Mouse (Mus musculus): ENCODE data around the gene Tmem273.

Tmem273 gene

GRCm38 (mm10) chr14:32814961-32815360, 29.2 kb downstream of the Tmem273 start:
- no peak for DNase-seq

DNA sequence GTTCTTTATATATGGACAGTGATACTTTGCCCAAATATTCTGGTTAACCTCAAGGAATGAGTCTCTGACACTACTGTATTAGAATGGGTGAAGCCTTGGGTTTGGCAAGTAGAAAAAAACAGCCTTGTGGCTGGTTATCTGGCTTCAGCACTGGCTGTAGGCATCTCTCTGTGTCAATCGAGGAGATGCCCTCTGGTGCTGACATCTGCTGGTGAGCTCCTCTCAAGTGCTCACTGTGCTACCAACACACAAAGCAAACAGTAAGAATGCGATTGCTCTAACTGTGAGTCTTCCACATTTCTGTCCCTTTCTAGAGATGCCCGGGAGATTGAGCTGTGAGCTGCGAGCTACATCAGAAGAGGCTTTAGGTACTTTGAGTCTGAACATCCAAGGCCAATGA, 30.8 kb downstream of the Tmem273 start:
- no peak for DNase-seq

- DNase-seq = no peak
Measured at GRCm38 (mm10) chr14:32817258-32817657, 31.5 kb downstream of the Tmem273 start.

GRCm38 (mm10) chr14:32819297-32819696, 33.5 kb downstream of the Tmem273 start:
- DNase-seq = no peak

- DNase-seq = no peak
Measured at GRCm38 (mm10) chr14:32822812-32823211, 37.0 kb downstream of the Tmem273 start.

DNA sequence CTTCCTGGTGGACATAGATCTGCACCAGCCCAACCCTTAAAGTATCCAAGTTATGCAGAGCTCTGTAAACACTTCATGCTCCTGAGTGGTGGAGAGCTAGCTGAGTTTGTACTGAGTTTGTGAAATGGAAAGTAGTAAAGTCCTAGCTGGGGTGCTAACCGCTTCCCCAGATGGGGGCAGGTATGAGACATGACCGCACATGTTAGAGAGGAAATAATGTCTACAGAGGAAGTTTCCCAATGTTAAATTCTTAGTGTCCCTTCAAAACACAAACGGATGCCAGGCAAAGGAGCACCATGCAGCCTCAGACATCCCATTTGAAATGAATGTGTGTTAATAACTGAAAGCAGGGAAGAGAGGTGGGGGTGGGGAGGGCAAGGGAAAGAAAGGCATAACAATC, 38.1 kb downstream of the Tmem273 start:
- no peak for DNase-seq

DNA sequence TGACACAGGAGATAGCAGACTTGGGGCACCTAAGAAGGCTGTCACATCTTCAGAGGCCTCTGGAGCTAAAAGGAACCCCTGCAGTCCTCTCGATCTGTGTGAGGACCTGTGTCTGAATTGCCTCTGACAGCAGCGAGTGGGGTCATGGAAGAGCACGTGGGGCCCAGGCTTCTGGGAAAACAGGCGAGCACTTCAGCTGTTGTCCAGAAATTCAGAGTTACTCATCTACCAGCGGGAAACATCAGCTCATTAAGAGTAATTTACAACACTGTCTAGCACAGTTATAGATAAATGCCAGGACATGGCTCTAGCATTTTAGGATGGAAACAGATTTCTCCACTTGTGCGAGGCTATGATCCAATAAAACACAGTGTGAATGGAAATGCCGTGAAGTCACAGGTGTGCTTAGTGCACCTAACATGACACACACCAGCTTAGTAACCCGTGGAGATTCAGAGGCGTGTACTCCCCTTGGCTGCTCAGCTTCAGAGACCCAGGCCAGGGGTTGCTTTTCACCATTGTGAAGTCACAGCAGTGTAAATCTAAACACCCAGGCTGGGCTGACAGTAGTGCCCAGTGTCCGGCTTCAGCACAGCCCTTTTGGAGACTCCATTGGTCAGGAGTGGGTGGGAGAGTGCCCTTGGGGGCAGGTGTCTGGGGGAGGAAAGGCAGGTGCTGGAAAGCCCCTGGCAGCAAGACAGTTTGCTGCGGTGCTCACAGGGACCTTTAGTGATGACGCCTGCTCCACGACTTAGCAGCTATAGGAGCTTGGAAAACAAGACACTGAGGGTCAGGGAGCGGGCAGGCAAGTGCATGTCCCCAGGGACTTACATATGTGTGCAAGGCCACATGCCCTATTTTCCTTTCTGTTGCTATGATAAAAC, 38.7 kb downstream of the Tmem273 start:
- DNase-seq = no peak

- DNase-seq = no peak
Measured at GRCm38 (mm10) chr14:32825426-32826032, 39.8 kb downstream of the Tmem273 start.

DNA sequence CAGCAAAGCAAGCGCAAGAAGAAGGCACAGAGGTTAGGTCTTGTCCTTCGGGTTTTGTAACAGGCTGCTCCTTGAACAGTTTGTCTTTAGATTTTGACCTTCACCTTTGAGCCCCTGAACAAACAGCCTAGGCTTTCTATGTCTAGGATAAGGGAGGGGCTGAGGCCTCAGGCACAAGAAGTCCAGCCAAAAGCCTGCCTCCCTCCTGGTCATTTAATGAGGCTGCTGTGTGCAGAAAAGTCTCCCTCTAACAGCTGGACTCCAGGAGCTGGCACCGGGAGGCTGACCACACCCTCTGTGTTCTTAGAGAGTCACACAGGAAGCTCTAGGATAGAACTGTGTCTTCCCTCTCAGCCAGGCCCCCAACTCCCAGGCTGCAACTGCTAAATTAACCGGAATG, 41.4 kb downstream of the Tmem273 start:
- no peak for DNase-seq

DNA sequence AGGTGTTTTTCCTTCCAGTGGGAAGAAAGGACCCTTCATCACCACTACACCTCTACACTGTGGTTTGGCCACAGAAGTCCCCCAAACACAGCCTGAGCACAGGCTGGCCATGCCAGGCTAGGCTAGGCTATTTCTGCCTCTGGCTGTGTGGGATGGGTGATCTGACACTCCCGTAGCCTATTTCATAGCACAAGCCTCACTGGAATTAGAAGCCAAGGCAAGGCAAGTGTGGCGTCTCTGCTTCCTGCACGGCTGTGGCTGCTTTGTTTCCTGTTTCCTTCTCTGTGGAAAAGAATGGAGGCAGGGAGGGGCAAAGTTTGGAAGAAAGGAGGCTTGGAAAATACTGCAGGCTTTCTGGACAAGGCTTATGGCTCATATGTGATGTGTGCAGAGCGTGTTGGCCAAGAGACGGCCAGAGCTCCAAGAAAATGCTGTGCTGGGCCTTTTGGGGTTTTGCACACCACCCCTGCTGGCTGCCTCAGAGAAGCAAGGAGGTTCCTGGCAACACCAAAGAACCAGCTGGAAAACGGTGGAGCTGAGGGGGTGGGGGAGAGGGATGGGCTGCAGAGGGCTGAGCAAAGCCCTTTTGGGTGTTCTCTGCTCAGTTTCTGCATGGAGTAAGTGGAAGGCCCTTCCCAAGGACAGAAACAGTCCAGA, 42.4 kb downstream of the Tmem273 start:
- peak; percentile 17 for DNase-seq

- DNase-seq = no peak
Measured at GRCm38 (mm10) chr14:32833847-32834246, 48.1 kb downstream of the Tmem273 start, which contains the start of gene Fam170b. TSS of gene Fam170b (plus strand) at chr14:32833962.

- no peak for DNase-seq
Measured at GRCm38 (mm10) chr14:32835181-32835580, 49.4 kb downstream of the Tmem273 start.

DNA sequence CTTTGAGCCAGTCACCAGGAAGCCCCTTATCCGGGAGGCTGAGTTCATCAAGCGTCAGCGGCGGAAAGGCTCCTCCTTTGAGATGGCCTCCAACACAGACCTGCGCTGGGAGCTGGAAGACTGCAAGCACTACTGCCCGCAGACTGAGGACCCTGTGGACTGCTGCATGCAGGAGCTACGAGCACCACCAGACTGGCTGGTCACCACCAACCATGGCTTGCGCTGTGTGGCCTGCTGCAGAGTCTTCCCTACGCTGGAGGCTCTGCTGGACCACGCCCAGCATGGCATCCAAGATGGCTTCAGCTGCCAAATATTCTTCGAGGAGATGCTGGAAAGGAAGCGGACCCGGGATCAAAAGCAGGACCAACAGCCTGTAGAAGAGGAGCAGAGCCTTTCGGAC, 49.8 kb downstream of the Tmem273 start:
- no peak for DNase-seq

DNA sequence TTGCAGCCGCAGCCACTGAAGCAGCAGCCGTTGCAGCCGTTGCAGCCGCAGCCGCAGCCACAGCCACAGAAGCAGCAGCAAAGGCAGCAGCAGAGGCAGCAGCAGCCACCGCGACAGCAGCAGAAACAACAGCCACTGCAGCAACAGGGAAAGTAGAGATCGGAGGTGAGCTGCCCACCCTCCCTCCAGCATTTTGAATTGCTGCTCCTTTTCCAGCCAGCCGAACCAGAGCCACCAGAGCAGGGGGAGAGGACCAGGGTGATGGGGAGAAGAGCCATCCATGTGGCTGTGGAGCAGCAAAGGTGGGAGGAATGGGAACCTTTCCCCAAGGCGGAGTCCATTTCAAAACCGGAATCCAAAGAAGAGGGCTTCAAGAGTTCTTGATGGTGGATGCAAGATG, 50.4 kb downstream of the Tmem273 start:
- no peak for DNase-seq

DNA sequence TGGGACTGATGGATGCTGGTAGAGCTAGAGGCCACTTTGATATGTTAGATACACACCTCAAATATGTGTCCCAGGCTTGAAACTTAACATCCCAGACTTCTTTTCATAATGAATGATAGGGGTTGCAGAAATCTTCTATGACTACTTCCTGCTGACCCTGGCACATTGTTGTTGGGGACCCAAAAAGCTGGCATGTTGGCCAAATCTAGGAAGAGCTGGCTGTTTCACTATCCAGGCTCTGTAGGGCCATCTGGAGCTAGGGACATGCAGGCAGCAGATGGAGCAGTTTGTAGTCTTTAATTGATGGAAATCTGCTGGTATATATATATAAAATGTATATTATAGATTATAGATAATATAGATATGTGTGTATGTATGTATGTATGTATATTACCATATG, 56.3 kb downstream of the Tmem273 start:
- no peak for DNase-seq

DNA sequence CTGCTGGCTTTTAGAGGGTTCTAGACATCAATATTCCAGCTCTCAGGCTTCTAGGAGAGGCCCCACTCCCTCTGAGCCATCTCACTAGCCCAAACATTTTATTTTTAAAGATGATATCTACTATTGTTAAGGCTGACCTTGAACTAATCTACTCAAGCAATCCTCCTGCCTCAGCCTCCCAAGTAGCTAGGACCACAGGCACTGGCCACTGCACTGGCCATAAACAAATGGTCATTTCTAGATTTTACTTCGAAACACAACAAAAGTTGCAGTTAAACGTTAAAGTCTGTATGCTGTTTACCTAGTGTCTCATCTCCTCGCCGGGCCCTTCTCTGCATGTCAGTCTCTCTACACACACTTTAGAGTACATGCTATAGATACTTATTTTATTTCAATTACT, 68.3 kb downstream of the Tmem273 start:
- no peak for DNase-seq

DNA sequence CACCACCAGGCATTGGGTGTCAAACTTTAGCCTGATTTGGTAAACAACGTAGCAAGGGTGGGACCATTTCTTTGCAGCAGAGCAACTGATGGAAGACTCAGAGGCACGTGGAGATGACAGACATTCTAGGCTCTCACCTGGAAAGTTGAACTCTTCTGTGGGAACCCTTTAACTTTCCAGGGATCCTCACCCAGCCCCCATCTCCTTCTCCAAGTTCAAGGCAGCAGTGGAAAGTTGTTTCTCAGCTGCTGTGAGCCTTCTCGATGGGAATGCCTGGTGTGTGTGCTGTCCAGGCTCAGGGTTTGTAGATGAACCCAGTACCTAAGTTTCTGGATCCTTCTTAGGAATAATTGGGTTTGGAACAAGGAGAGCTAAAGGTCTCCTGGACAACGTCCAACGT, 70.5 kb downstream of the Tmem273 start:
- no peak for DNase-seq

- peak; percentile 34 for DNase-seq
Measured at GRCm38 (mm10) chr14:32856681-32857328, 71.0 kb downstream of the Tmem273 start, which contains the start of gene Vstm4. TSS of gene Vstm4 (plus strand) at chr14:32856756.

GRCm38 (mm10) chr14:32858361-32858760, 72.6 kb downstream of the Tmem273 start:
- DNase-seq = no peak

GRCm38 (mm10) chr14:32858941-32859510, 73.3 kb downstream of the Tmem273 start:
- DNase-seq = no peak

GRCm38 (mm10) chr14:32859831-32860569, 74.2 kb downstream of the Tmem273 start:
- DNase-seq = no peak

- DNase-seq = no peak
Measured at GRCm38 (mm10) chr14:32861149-32861581, 75.4 kb downstream of the Tmem273 start.

Data from right cerebral cortex, postnatal 25 days (tissue).